Mouse (Mus musculus): ENCODE measurements around the gene Mansc1. TPM values are rescaled to one million over a fixed set of nuclear protein-coding genes. Genes with fewer than 3 reads are reported as not detected.
A peak's percentile ranks its signal among the peaks of the same experiment; 100 is the strongest.

Gene Mansc1
- polyA plus RNA-seq, 1 experiment from 2014 or later: 1.2 TPM

- no peaks in the 10 kb centered on the region for H3K4me1 ChIP-seq (replicated peaks)
- no peaks in the 10 kb centered on the region for H3K27me3 ChIP-seq (ENCODE audit: insufficient read depth, poor library complexity, severe bottlenecking)
- no peaks in the 10 kb centered on the region for H3K36me3 ChIP-seq
- no peak for DNase-seq (ENCODE audit: low spot score)
- 67% methylated on average over 4 of the region's 4 CpGs for WGBS
- H3K27ac ChIP-seq: no peak overlapping the region
- no peaks in the 10 kb centered on the region for H3K9me3 ChIP-seq
- H3K4me3 ChIP-seq: no peak overlapping the region
Observed at GRCm38 (mm10) chr6:134656527-134656926, 24.2 kb upstream of the Mansc1 start.

- no peaks in the 10 kb centered on the region for H3K9me3 ChIP-seq
- H3K4me1 ChIP-seq (replicated peaks): peaks cover 24% of the 10 kb centered on the region
- 68% methylated on average over 5 of the region's 5 CpGs for WGBS
- DNase-seq (ENCODE audit: low spot score): no peak
- H3K27me3 ChIP-seq (ENCODE audit: insufficient read depth, poor library complexity, severe bottlenecking): no peaks in the 10 kb centered on the region
- no peak overlapping the region for H3K4me3 ChIP-seq
- peaks cover 10% of the 10 kb centered on the region; the same call in 1 of the 2 replicates for H3K36me3 ChIP-seq
- peak overlapping the region; percentile 59 for H3K27ac ChIP-seq
Observed at GRCm38 (mm10) chr6:134648356-134648755, 16.1 kb upstream of the Mansc1 start.

GRCm38 (mm10) chr6:134647621-134648020 is 15.3 kb upstream of the Mansc1 start:
- peak overlapping the region; percentile 66; the same call in 1 of the 2 replicates for H3K27ac ChIP-seq
- no peaks in the 10 kb centered on the region for H3K9me3 ChIP-seq
- 23% methylated on average over 5 of the region's 5 CpGs for WGBS
- H3K4me1 ChIP-seq (replicated peaks): peaks cover 24% of the 10 kb centered on the region
- H3K4me3 ChIP-seq: no peak overlapping the region
- H3K27me3 ChIP-seq (ENCODE audit: insufficient read depth, poor library complexity, severe bottlenecking): no peaks in the 10 kb centered on the region
- peaks cover 10% of the 10 kb centered on the region; the same call in 1 of the 2 replicates for H3K36me3 ChIP-seq
- DNase-seq (ENCODE audit: low spot score): no peak

GRCm38 (mm10) chr6:134646835-134647234 is 14.5 kb upstream of the Mansc1 start:
- peaks cover 25% of the 10 kb centered on the region for H3K4me1 ChIP-seq (replicated peaks)
- no peak overlapping the region for H3K27ac ChIP-seq
- H3K36me3 ChIP-seq: peaks cover 10% of the 10 kb centered on the region; the same call in 1 of the 2 replicates
- H3K27me3 ChIP-seq (ENCODE audit: insufficient read depth, poor library complexity, severe bottlenecking): no peaks in the 10 kb centered on the region
- 94% methylated on average over 6 of the region's 6 CpGs for WGBS
- no peak overlapping the region for H3K4me3 ChIP-seq
- DNase-seq (ENCODE audit: low spot score): no peak
- no peaks in the 10 kb centered on the region for H3K9me3 ChIP-seq

GRCm38 (mm10) chr6:134643296-134643695 is 11.0 kb upstream of the Mansc1 start:
- Histone ChIP-seq H3K9me3 (no peaks in the 10 kb centered on the region), H3K27ac (no peak overlapping the region), H3K36me3 (peaks cover 10% of the 10 kb centered on the region; the same call in 1 of the 2 replicates), H3K4me1 (replicated peaks) (peaks cover 22% of the 10 kb centered on the region), H3K27me3 (ENCODE audit: insufficient read depth, poor library complexity, severe bottlenecking) (no peaks in the 10 kb centered on the region), H3K4me3 (no peak overlapping the region)
- WGBS: 90% methylated on average over 5 of the region's 5 CpGs
- DNase-seq (ENCODE audit: low spot score): no peak

GRCm38 (mm10) chr6:134641738-134642446 is 9.6 kb upstream of the Mansc1 start:
- 85% methylated on average over 9 of the region's 9 CpGs for WGBS
- Histone ChIP-seq H3K27me3 (ENCODE audit: insufficient read depth, poor library complexity, severe bottlenecking) (no peaks in the 10 kb centered on the region), H3K36me3 (peaks cover 10% of the 10 kb centered on the region; the same call in 1 of the 2 replicates), H3K4me1 (replicated peaks) (peaks cover 8% of the 10 kb centered on the region), H3K27ac (no peak overlapping the region), H3K9me3 (no peaks in the 10 kb centered on the region), H3K4me3 (peak overlapping the region; percentile 92)
- no peak for DNase-seq (ENCODE audit: low spot score)

GRCm38 (mm10) chr6:134640485-134641475 is 8.5 kb upstream of the Mansc1 start:
- Histone ChIP-seq H3K36me3 (peaks cover 7% of the 10 kb centered on the region; the same call in 1 of the 2 replicates), H3K27me3 (ENCODE audit: insufficient read depth, poor library complexity, severe bottlenecking) (no peaks in the 10 kb centered on the region), H3K27ac (peak overlapping the region; percentile 91), H3K4me1 (replicated peaks) (peaks cover 7% of the 10 kb centered on the region; the same call in 1 of the 2 replicates), H3K9me3 (no peaks in the 10 kb centered on the region), H3K4me3 (peak overlapping the region; percentile 92)
- DNase-seq (ENCODE audit: low spot score): peak; percentile 95
- WGBS: 1% methylated on average over 65 of the region's 65 CpGs

GRCm38 (mm10) chr6:134639900-134640299 is 7.6 kb upstream of the Mansc1 start:
- H3K4me3 ChIP-seq: no peak overlapping the region
- no peaks in the 10 kb centered on the region for H3K27me3 ChIP-seq (ENCODE audit: insufficient read depth, poor library complexity, severe bottlenecking)
- WGBS: 90% methylated on average over 1 of the region's 1 CpGs
- H3K4me1 ChIP-seq (replicated peaks): peaks cover 7% of the 10 kb centered on the region; the same call in 1 of the 2 replicates
- no peaks in the 10 kb centered on the region for H3K9me3 ChIP-seq
- H3K36me3 ChIP-seq: no peaks in the 10 kb centered on the region
- no peak for DNase-seq (ENCODE audit: low spot score)
- H3K27ac ChIP-seq: no peak overlapping the region

GRCm38 (mm10) chr6:134639210-134639609 is 6.9 kb upstream of the Mansc1 start, which contains the start of gene Borcs5:
Borcs5 (plus strand) TSS chr6:134639510.
- no peak for DNase-seq (ENCODE audit: low spot score)
- Histone ChIP-seq H3K36me3 (no peaks in the 10 kb centered on the region), H3K27ac (no peak within 1 kb of the TSS), H3K4me3 (no peak within 1 kb of the TSS), H3K4me1 (replicated peaks) (peaks cover 7% of the 10 kb centered on the region; the same call in 1 of the 2 replicates), H3K27me3 (ENCODE audit: insufficient read depth, poor library complexity, severe bottlenecking) (no peaks in the 10 kb centered on the region), H3K9me3 (no peaks in the 10 kb centered on the region)
- WGBS: 88% methylated on average over 3 of the region's 3 CpGs

- WGBS: 53% methylated on average over 4 of the region's 4 CpGs
- peaks cover 13% of the 10 kb centered on the region for H3K4me1 ChIP-seq (replicated peaks)
- no peak overlapping the region for H3K27ac ChIP-seq
- H3K4me3 ChIP-seq: no peak overlapping the region
- no peaks in the 10 kb centered on the region for H3K9me3 ChIP-seq
- H3K36me3 ChIP-seq: no peaks in the 10 kb centered on the region
- H3K27me3 ChIP-seq (ENCODE audit: insufficient read depth, poor library complexity, severe bottlenecking): peaks cover 25% of the 10 kb centered on the region
- DNase-seq (ENCODE audit: low spot score): no peak
Observed at GRCm38 (mm10) chr6:134636476-134636875, 4.2 kb upstream of the Mansc1 start.

GRCm38 (mm10) chr6:134633553-134633952 is 1.3 kb upstream of the Mansc1 start:
- Histone ChIP-seq H3K4me1 (replicated peaks) (peaks cover 10% of the 10 kb centered on the region), H3K9me3 (no peaks in the 10 kb centered on the region), H3K36me3 (no peaks in the 10 kb centered on the region), H3K27ac (no peak overlapping the region), H3K4me3 (no peak overlapping the region), H3K27me3 (ENCODE audit: insufficient read depth, poor library complexity, severe bottlenecking) (peaks cover 36% of the 10 kb centered on the region)
- WGBS: 89% methylated on average over 8 of the region's 8 CpGs
- DNase-seq (ENCODE audit: low spot score): no peak

GRCm38 (mm10) chr6:134632756-134633155 is 468 bp upstream of the Mansc1 start:
- no peaks in the 10 kb centered on the region for H3K36me3 ChIP-seq
- 46% methylated on average over 5 of the region's 5 CpGs for WGBS
- no peaks in the 10 kb centered on the region for H3K9me3 ChIP-seq
- H3K27me3 ChIP-seq (ENCODE audit: insufficient read depth, poor library complexity, severe bottlenecking): peaks cover 36% of the 10 kb centered on the region
- peak overlapping the region; percentile 66 for H3K4me3 ChIP-seq
- peak overlapping the region; percentile 73; the same call in 1 of the 2 replicates for H3K27ac ChIP-seq
- DNase-seq (ENCODE audit: low spot score): no peak
- H3K4me1 ChIP-seq (replicated peaks): peaks cover 10% of the 10 kb centered on the region
